Mouse (Mus musculus): ENCODE data around the gene Vmn2r100. TPM values are rescaled to one million over a fixed set of nuclear protein-coding genes. Genes with fewer than 3 reads are reported as not detected.

Gene Vmn2r100
- 0.20 TPM for polyA plus RNA-seq (2017; shearing (Covaris generic))

GRCm38 (mm10) chr17:19504432-19504831, at the start of gene Vmn2r100:
Gene Vmn2r100, plus strand, starts transcription at chr17:19504732.

DNA sequence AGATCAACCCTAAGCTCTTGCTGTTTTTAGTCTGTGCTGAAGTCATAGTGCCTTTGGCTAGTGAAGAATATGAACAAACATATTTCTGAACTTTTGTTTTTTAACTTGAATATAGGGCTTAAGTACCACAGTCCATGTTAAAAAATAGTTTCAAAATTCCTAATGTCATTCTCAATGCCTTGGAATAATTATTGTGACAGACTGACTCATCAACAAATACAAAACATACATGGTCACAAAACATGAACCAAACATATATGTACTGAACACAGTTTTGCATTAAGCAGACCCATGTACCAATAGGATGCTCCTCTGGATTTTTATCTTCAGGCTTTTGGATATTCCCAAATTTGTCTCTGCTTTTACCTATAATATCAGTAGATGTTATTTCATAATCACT, 72.4 kb downstream of the Vmn2r100 start, which contains the start of gene Vmn2r101:
Gene Vmn2r101 (plus strand): TSS at position 301 of the 400 bp plus-strand sequence.

Other genes with a start within 250 kb of the Vmn2r100 start
- gene Vmn2r99, start 142.8 kb upstream of the Vmn2r100 start, polyA plus RNA-seq (2017; shearing (Covaris generic)): not detected
- gene Vmn2r101, start 72.5 kb downstream of the Vmn2r100 start, polyA plus RNA-seq (2017; shearing (Covaris generic)): not detected
- gene Vmn2r102, start 155.6 kb downstream of the Vmn2r100 start, polyA plus RNA-seq (2017; shearing (Covaris generic)): not detected

Data from activated CD4-positive, CD25-positive, alpha-beta regulatory T cell, adult 9 weeks (primary cell).